Mouse (Mus musculus) kidney, adult 2 months (tissue): ENCODE data around the gene Pea15a.

Experiments
- CTCF ChIP-seq: fragments of 200-500 bp; conservative IDR thresholded peaks from 2 replicates; pipeline ENCODE4 v1.5.1; 2011; ENCODE audit warnings: low read depth, mild to moderate bottlenecking, control low read depth, low read length, moderate library complexity, mixed read lengths; ENCODE audit not compliant: insufficient read depth, insufficient read length
- POLR2A ChIP-seq: fragments of 200-500 bp; IDR thresholded peaks from one replicate; pipeline ENCODE4 v1.6.1; 2011; ENCODE audit warnings: low read depth, low read length, control low read depth

GRCm38 (mm10) chr1:172198316-172198715 is 8.3 kb downstream of the Pea15a start:
- TF ChIP-seq CTCF (no peak), POLR2A (no peak)
